Mouse (Mus musculus): ENCODE data around the gene Plekhg4. TPM values are rescaled to one million over a fixed set of nuclear protein-coding genes. Genes with fewer than 3 reads are reported as not detected.

Gene Plekhg4
- total RNA-seq, 4 experiments from 2014 or later: 0.42 to 2.7 (median 1.3) TPM

DNA sequence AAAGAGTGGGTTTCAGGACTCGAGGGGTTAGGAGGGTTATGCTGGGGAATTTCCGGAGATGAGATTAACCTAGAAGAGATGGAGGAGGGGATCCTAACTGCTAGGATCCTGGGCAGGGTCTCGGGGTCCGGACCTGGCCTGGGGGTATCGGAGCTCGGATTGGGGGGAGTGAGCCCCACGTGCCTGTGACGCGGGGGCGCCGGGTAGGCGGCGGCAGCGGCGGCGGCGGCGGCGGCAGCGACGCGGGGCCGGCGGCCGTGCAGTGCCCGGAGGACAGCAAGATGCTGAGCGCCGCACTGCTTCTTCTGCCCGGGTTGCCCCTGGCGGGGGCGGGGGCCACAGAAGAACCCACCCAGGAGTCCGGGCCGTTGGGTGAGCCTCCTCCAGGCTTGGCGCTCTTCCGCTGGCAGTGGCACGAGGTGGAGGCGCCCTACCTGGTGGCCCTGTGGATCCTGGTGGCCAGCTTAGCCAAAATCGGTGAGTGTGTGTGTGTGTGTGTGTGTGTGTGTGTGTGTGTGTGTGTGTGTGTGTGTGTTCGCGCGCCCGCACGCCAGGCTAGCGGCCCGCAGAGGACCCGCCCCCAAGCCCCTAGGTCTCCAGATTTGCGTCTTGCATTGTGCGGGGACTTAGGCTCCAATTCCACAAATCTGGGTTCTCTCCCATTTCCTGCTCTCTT, 23.8 kb upstream of the Plekhg4 start:
- no peak for DNase-seq

DNA sequence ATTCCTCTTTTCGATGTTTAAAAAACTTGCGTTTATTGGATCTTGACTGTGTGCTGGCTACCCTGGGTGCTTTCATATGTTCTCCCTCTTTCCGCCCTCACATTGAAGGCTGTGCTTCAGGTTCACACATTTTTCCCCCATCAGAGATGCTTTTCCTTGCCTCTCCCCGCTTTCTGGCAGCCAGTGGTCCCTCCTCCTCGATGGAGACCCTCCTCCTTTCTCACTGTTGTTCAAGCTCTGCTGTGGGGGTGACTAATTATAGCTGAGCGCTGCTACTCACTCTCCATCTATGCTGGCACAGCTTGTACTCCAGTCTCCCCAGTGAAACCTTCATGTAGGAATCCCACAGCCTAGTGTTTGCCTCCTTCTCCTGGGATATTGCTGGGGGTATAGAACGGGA, 22.9 kb upstream of the Plekhg4 start:
- no peak for DNase-seq

- DNase-seq: no peak
Measured at GRCm38 (mm10) chr8:105353583-105354135, 19.4 kb upstream of the Plekhg4 start.

DNA sequence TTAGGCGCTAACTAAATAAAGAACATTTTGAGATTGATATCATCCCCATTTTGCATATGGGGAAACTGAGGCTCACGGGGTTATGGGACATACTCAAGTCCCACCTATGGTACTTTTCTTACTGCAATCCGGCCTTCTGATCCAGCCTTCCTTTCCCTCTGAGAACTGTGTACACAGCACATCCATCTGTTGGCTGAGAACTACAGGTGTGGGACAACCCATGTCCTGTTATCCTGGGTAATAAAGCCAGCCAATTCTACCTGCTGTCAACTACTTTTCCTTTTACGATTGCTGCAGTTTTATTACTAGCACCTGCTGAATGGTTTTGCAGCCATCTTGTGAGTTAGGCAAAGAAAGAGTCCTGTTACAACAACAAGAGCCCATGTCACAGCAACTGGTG, 18.5 kb upstream of the Plekhg4 start:
- no peak for DNase-seq

GRCm38 (mm10) chr8:105355179-105356024, 17.7 kb upstream of the Plekhg4 start:
- no peak for DNase-seq

DNA sequence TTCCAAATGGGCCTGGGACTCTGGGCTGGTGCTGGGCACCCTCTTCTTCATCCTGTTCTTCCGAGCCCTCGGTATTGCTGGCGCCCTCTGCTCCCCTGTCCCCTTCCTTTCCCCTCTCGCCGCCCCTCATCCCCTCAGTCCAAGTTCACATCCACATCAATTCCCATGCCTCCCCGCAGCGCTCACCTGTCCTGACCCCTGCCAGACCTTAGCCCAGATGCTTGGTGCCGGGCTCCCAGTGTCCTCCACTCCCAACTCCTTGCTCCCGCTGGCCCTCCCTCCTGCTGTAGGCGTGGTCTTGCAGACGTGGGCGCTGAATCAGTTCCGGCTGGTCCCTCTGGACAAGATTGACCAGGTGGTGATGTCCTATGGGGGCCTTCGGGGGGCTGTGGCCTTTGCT, 16.4 kb upstream of the Plekhg4 start:
- no peak for DNase-seq

DNA sequence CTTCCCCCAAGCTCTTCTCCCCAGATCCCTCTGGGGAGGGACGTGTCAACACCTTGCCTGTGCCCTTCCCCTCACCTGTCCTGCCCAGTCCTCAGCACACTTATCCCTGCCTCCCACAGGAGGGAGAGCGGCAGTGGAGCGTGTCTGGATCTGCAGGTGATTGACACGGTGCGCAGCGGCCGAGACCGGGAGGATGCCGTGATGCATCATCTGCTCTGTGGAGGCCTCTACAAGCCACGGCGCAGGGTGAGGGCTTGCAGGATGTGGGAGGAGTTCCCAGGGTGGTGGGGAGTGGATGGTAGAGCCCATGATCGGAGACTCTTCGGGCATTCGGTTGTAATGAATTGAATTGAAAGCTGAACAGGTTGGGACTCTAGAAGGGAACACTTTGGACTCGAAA, 13.9 kb upstream of the Plekhg4 start:
- DNase-seq: no peak

DNA sequence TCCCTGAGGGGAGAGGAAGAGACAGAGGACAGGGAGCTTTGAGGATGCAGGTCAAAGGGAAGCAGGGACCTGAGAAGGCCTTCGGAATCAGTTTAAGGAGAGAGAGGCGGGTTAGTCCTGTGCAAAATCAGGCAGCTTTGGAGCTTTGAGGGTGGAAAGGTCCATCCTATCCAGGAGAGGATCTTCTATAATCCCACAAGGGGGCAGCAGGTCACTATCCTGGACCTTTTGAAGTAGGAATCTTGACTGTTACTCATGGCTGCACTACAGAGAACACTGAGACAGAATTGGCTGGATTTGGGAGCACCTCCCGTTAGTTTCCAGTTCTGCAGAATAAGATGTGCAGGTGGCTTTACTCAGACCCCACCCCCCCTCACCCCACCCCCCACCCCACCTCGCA, 13.4 kb upstream of the Plekhg4 start:
- DNase-seq: no peak

GRCm38 (mm10) chr8:105361751-105362702, 11.0 kb upstream of the Plekhg4 start:
- DNase-seq: no peak

DNA sequence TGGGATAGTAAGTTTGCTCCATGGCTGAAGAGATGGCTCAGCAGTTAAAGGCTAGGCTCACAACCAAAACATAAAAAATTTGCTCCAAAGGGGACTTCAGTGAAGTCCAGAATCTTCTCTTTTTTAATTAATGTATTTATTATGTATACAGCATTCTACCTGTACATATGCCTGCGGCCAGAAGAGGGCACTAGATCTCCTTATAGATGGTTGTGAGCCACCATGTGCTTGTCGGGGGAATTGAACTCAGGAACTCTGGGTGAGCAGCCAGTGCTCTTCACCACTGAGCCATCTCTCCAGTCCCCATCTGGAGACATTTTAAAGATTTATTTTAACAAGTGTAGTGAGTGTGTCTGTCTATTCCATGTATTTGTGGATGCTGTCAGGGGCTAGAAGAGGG, 6.0 kb upstream of the Plekhg4 start:
- DNase-seq: no peak

DNA sequence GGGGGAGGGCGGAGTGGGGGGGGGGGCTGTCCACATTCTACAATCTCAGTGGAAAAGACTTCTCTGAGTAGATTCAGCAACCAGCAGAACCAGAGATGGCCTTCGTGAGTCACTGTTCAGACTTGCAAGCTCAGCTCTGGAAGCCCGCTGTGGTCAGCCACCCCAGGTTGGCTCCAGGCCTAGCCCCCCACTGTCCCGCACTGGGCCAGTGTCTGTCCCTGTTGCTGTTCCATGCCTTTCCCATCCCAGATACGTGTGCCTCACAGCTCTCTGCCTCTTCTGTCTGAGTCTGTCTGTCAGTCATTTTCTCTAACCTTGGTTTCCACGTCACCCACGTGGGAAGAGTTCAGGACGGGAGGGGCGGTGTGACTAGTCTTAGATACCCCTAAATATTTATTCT, 601 bp upstream of the Plekhg4 start:
- DNase-seq: peak; percentile 33

GRCm38 (mm10) chr8:105374513-105374966, 1.5 kb downstream of the Plekhg4 start:
- no peak for DNase-seq

GRCm38 (mm10) chr8:105378673-105379072, 5.6 kb downstream of the Plekhg4 start:
- no peak for DNase-seq

- DNase-seq: no peak
Measured at GRCm38 (mm10) chr8:105380308-105380707, 7.2 kb downstream of the Plekhg4 start.

DNA sequence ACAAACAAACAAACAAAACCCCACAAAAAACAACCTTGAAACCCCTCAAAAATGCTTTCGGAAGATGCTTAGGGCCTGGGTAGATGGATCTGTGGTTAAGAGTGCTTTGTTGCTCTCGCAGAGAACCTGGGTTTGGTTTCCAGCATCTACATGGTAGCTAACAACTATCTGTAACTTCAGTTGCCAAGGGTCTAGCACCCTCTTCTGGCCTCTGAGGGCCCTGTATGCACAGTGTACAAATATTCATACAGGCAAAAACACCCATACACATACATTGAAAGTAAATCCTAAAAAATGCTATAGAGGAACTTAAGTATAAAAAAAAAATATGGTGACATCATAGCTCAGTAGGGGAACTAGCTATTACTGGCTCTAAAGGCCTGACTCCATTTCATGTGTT, 11.0 kb downstream of the Plekhg4 start:
- no peak for DNase-seq

- DNase-seq: no peak
Measured at GRCm38 (mm10) chr8:105387151-105387550, 14.1 kb downstream of the Plekhg4 start.

- DNase-seq: no peak
Measured at GRCm38 (mm10) chr8:105389096-105389495, 16.0 kb downstream of the Plekhg4 start.

GRCm38 (mm10) chr8:105393089-105393787, 20.2 kb downstream of the Plekhg4 start:
- no peak for DNase-seq

GRCm38 (mm10) chr8:105393915-105394314, 20.8 kb downstream of the Plekhg4 start:
- DNase-seq: no peak

GRCm38 (mm10) chr8:105397747-105398146, 24.7 kb downstream of the Plekhg4 start:
- DNase-seq: no peak

DNA sequence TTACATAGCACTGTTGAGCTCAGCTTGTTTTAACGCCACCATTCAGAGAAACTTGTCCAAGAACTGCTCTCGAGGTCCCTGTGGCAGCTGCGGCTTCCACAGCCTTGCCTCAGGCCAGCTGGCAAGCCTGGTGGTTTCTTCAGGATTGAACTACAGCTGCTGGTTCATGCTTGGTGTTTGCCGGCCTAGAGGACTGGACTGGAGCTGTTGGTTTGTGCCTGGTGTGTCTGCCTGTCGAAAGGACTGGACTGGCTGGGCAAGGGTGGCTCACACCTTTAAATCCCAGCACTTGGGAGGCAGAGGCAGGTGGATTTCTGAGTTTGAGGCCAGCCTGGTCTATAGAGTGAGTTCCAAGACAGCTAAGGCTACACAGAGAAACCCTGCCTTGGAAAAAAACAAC, 26.9 kb downstream of the Plekhg4 start:
- no peak for DNase-seq

GRCm38 (mm10) chr8:105403467-105403866, 30.4 kb downstream of the Plekhg4 start:
- no peak for DNase-seq

All from adrenal gland, adult 8-10 months (tissue).